In the genomic region with DNA sequence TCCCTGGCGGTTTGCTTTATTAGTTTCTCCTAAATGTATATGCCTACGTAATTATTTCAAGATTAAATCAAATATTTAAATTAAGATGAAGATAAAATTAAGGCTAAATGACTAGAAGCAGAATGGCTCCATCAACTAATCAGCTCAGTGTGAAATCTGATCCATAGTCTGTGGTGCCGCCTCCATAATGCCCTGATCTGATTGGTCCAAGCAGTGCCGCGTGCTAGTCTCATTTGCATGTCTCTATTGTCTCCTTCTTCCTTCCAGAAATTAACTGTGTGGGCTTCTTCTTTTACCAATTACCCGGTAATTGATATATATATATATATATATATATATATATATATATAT, we compare ENCODE assay signal across 11 mouse cellular contexts.
DNase-seq lines count a peak whose midpoint lies in the region; ATAC-seq and TF ChIP-seq lines count a peak whose summit lies in the region.
"Had no signal": no experiment of that assay in that cellular context is flagged by ENCODE, and none has a peak within 500 bp of the region (broad histone marks: within the 10 kb centered on the region; RNA-seq: fewer than 3 reads in every experiment).

No protein-coding gene starts in this region.

- H3K4me1 ChIP-seq in embryonic facial prominence, embryonic 12.5 days = 0 out of 2 replicates have a peak, but pooled peaks cover 7% of the 10 kb centered on the region
- H3K4me1 ChIP-seq in embryonic facial prominence, embryonic 10.5 days = no peaks in the 10 kb centered on the region
- peaks cover 5% of the 10 kb centered on the region; the same call in 1 of the 2 replicates for H3K4me1 ChIP-seq in kidney, postnatal 0 days (replicated peaks; ENCODE audit: insufficient read depth, low read length)
- H3K4me1 ChIP-seq in kidney, adult 2 months (ENCODE audit: control insufficient read depth, insufficient read depth, low read length) = no peaks in the 10 kb centered on the region
- no peaks in the 10 kb centered on the region for H3K4me1 ChIP-seq in forebrain, postnatal 0 days (ENCODE audit: insufficient read depth)
- H3K4me1 ChIP-seq in midbrain, postnatal 0 days (ENCODE audit: insufficient read depth, low read length) = no peaks in the 10 kb centered on the region

- no peak overlapping the region for H3K27ac ChIP-seq in embryonic facial prominence, embryonic 12.5 days
- H3K27ac ChIP-seq in embryonic facial prominence, embryonic 10.5 days (replicated peaks) = no peak overlapping the region
- no peak overlapping the region for H3K27ac ChIP-seq in kidney, postnatal 0 days
- no peak overlapping the region for H3K27ac ChIP-seq in kidney, adult 2 months (ENCODE audit: insufficient read depth, low read depth, low read length)
- H3K27ac ChIP-seq in forebrain, postnatal 0 days (ENCODE audit: low read depth, low read length) = peak overlapping the region; percentile 60; the same call in 1 of the 2 replicates
- no peak overlapping the region for H3K27ac ChIP-seq in midbrain, postnatal 0 days (ENCODE audit: low read depth, low read length)

- H3K4me3 ChIP-seq in embryonic facial prominence, embryonic 12.5 days = no peak overlapping the region
- H3K4me3 ChIP-seq in embryonic facial prominence, embryonic 10.5 days = no peak overlapping the region
- no peak overlapping the region for H3K4me3 ChIP-seq in kidney, postnatal 0 days (replicated peaks; ENCODE audit: low read depth, low read length)
- H3K4me3 ChIP-seq in kidney, adult 2 months (ENCODE audit: insufficient read depth, low read depth, low read length) = no peak overlapping the region
- H3K4me3 ChIP-seq in forebrain, postnatal 0 days (ENCODE audit: low read depth, low read length) = peak overlapping the region; percentile 17; the same call in 1 of the 2 replicates
- no peak overlapping the region for H3K4me3 ChIP-seq in midbrain, postnatal 0 days (ENCODE audit: low read depth, low read length)

- no peak overlapping the region for H3K9ac ChIP-seq in embryonic facial prominence, embryonic 12.5 days
- no peak overlapping the region for H3K9ac ChIP-seq in kidney, postnatal 0 days (ENCODE audit: low read depth, low read length)
- 0 out of 2 replicates have a peak overlapping the region, but pooled peaks have one; percentile 19 for H3K9ac ChIP-seq in forebrain, postnatal 0 days
- H3K9ac ChIP-seq in midbrain, postnatal 0 days (replicated peaks; ENCODE audit: low read length, poor library complexity, severe bottlenecking) = no peak overlapping the region

- no peak for TF ChIP-seq CTCF in kidney, postnatal 0 days (IDR thresholded peaks at IDR 0.05; ENCODE audit: low read depth)
- TF ChIP-seq CTCF in kidney, adult 2 months (conservative IDR thresholded peaks at IDR 0.05; ENCODE audit: insufficient read depth, insufficient read length, low read depth, low read length) = no peak
- no peak for TF ChIP-seq CTCF in forebrain, postnatal 0 days (IDR thresholded peaks at IDR 0.05; ENCODE audit: low read depth)
- TF ChIP-seq CTCF in midbrain, postnatal 0 days (IDR thresholded peaks at IDR 0.05) = no peak

- no peak for DNase-seq in embryonic facial prominence, embryonic 10.5 days (ENCODE audit: low spot score)
- peak; percentile 55 for DNase-seq in kidney, postnatal 0 days (ENCODE audit: low spot score)
- no peak for DNase-seq in kidney, adult 2 months
- peak; percentile 65 for DNase-seq in forebrain, postnatal 0 days
- peak; percentile 67 for DNase-seq in midbrain, postnatal 0 days (ENCODE audit: low spot score)
- DNase-seq in spleen, adult 12 weeks (ENCODE audit: low spot score) = no peak
- no peak for DNase-seq in spleen, adult 18-20 months
- DNase-seq: layer of hippocampus, adult 9-11 months; lung, postnatal 10 days; thymus, postnatal 14 days had no signal

- H3K27me3 ChIP-seq in embryonic facial prominence, embryonic 12.5 days = no peaks in the 10 kb centered on the region
- H3K27me3 ChIP-seq in embryonic facial prominence, embryonic 10.5 days (replicated peaks; ENCODE audit: low read depth, poor library complexity, severe bottlenecking) = no peaks in the 10 kb centered on the region
- H3K27me3 ChIP-seq in kidney, postnatal 0 days (ENCODE audit: insufficient read depth, low read length) = no peaks in the 10 kb centered on the region
- H3K27me3 ChIP-seq in kidney, adult 2 months (replicated peaks; ENCODE audit: control insufficient read depth, insufficient read depth, low read length) = no peaks in the 10 kb centered on the region
- no peaks in the 10 kb centered on the region for H3K27me3 ChIP-seq in forebrain, postnatal 0 days (ENCODE audit: insufficient read depth, low read length)
- H3K27me3 ChIP-seq in midbrain, postnatal 0 days (ENCODE audit: insufficient read depth, low read length) = no peaks in the 10 kb centered on the region

- 0 out of 2 replicates have a peak overlapping the region, but pooled peaks have one; percentile 9 for H3K4me2 ChIP-seq in embryonic facial prominence, embryonic 12.5 days (replicated peaks)
- peak overlapping the region; percentile 25; the same call in 1 of the 2 replicates for H3K4me2 ChIP-seq in kidney, postnatal 0 days (ENCODE audit: low read length)
- H3K4me2 ChIP-seq in forebrain, postnatal 0 days (ENCODE audit: low read depth) = peak overlapping the region; percentile 42
- 0 out of 2 replicates have a peak overlapping the region, but pooled peaks have one; percentile 7 for H3K4me2 ChIP-seq in midbrain, postnatal 0 days (ENCODE audit: low read depth, low read length, poor library complexity, severe bottlenecking)

- WGBS in embryonic facial prominence, embryonic 12.5 days = 38% methylated on average over 6 of the region's 6 CpGs
- WGBS in embryonic facial prominence, embryonic 10.5 days = 42% methylated on average over 6 of the region's 6 CpGs
- 45% methylated on average over 6 of the region's 6 CpGs for WGBS in kidney, postnatal 0 days
- WGBS in kidney, adult 2 months = 59% methylated on average over 6 of the region's 6 CpGs
- WGBS in forebrain, postnatal 0 days = 25% methylated on average over 6 of the region's 6 CpGs
- 45% methylated on average over 6 of the region's 6 CpGs for WGBS in midbrain, postnatal 0 days

- no peaks in the 10 kb centered on the region for H3K9me3 ChIP-seq in embryonic facial prominence, embryonic 12.5 days
- no peaks in the 10 kb centered on the region for H3K9me3 ChIP-seq in embryonic facial prominence, embryonic 10.5 days
- H3K9me3 ChIP-seq in kidney, postnatal 0 days (replicated peaks; ENCODE audit: low read length) = no peaks in the 10 kb centered on the region
- H3K9me3 ChIP-seq in forebrain, postnatal 0 days (ENCODE audit: low read length) = no peaks in the 10 kb centered on the region
- H3K9me3 ChIP-seq in midbrain, postnatal 0 days (ENCODE audit: low read length) = no peaks in the 10 kb centered on the region

- TF ChIP-seq POLR2A in kidney, adult 2 months (IDR thresholded peaks at IDR 0.05; ENCODE audit: low read depth, low read length) = no peak

- ATAC-seq in embryonic facial prominence, embryonic 12.5 days (ENCODE audit: insufficient number of reproducible peaks, insufficient read depth, low FRiP score, low TSS enrichment) = no peak
- ATAC-seq in kidney, postnatal 0 days (replicated peaks; ENCODE audit: low FRiP score, low read depth) = no peak
- ATAC-seq in forebrain, postnatal 0 days = peak; percentile 95
- ATAC-seq in midbrain, postnatal 0 days (ENCODE audit: low FRiP score) = 0 out of 2 replicates have a peak, but pooled peaks have one; percentile 62

- H3K36me3 ChIP-seq in embryonic facial prominence, embryonic 12.5 days = no peaks in the 10 kb centered on the region
- H3K36me3 ChIP-seq in embryonic facial prominence, embryonic 10.5 days (replicated peaks) = no peaks in the 10 kb centered on the region
- no peaks in the 10 kb centered on the region for H3K36me3 ChIP-seq in kidney, postnatal 0 days (ENCODE audit: insufficient read depth, low read length)
- no peaks in the 10 kb centered on the region for H3K36me3 ChIP-seq in kidney, adult 2 months (ENCODE audit: control insufficient read depth, insufficient read depth, low read length)
- H3K36me3 ChIP-seq in forebrain, postnatal 0 days (ENCODE audit: insufficient read depth) = no peaks in the 10 kb centered on the region
- no peaks in the 10 kb centered on the region for H3K36me3 ChIP-seq in midbrain, postnatal 0 days (ENCODE audit: insufficient read depth, low read length)

Comparison
In these comparisons a context has a peak if more than half of its experiments do, and no peak if none do; other contexts are left out.
1. DNase-seq: peak in kidney, postnatal 0 days (single experiment), forebrain, postnatal 0 days (single experiment) and midbrain, postnatal 0 days (single experiment); none in embryonic facial prominence, embryonic 10.5 days (single experiment), kidney, adult 2 months (single experiment), spleen, adult 12 weeks (single experiment) and spleen, adult 18-20 months (0 of 2).
2. ATAC-seq: peak in forebrain, postnatal 0 days (single experiment) and midbrain, postnatal 0 days (single experiment); none in embryonic facial prominence, embryonic 12.5 days (single experiment) and kidney, postnatal 0 days (single experiment).
3. Peak in every context shown above with its lines, with median percentiles within 50 percentile points of each other: H3K4me2 ChIP-seq.